Mouse (Mus musculus): ENCODE measurements around the gene Olfr1350. TPM values are rescaled to one million over a fixed set of nuclear protein-coding genes. Genes with fewer than 3 reads are reported as not detected.

Olfr1350 gene
- total RNA-seq (2023), result not detected

DNA sequence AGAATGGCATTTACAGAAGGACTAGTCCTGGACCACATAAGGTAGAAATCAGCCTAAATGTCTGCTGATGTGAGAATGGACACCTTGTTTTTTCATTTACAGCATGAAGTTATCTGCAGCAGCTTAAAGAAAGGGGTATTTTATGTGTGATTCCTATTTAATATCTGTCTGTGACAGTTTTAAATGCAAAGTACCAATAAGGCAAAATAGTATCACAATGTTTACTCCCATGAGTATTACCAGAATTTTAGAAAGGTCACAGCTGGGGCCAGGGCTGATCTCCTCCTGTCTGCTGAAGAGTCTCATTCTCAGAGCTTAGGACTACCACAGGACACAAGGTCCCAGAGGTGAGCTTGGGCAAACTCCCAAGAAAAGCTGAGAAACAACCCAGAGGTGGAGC lies at the start of gene Olfr1350:
Olfr1350 (plus strand) TSS at position 301 of the 400 bp plus-strand sequence.

DNA sequence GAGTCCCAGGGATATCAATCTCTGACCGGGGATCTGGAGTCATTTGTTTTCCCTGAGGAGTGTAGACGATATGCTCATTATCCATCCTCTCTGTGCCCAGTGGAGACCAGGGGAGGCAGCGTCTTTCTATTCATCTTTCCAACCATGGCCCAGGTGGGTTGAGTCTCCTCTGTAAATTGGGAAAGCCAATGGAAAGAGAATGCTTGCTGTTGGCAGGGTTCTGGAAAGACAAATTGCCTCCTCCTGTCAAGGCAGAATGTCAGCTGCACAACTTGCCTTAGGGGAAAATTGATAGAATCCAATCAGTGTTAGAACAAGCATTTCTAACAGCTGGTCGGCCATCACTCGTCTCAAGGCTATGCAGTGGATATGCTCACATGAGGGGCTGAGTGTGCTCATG lies 41.8 kb upstream of the Olfr1350 start, which contains the start of gene Olfr1349:
Olfr1349 (minus strand) TSS at position 101 of the 400 bp plus-strand sequence.

Other genes with a start within 250 kb of the Olfr1350 start
- gene Zfp583, start 233.6 kb upstream of the Olfr1350 start, total RNA-seq (2023), result 2.7 TPM
- gene Gm3854, start 221.1 kb upstream of the Olfr1350 start, total RNA-seq (2023), result 1.1 TPM
- gene Zfp78, start 201.6 kb upstream of the Olfr1350 start, total RNA-seq (2023), result 2.5 TPM
- 3.5 TPM for gene Zfp28, start 181.5 kb upstream of the Olfr1350 start, total RNA-seq (2023)
- not detected for gene Smim17, start 166.1 kb upstream of the Olfr1350 start, total RNA-seq (2023)
- not detected for gene Gm20715, start 154.6 kb upstream of the Olfr1350 start, total RNA-seq (2023)
- gene Olfr1344, start 126.2 kb upstream of the Olfr1350 start, total RNA-seq (2023), result not detected
- not detected for gene Olfr1336, start 108.7 kb upstream of the Olfr1350 start, total RNA-seq (2023)
- not detected for gene Olfr1346, start 97.7 kb upstream of the Olfr1350 start, total RNA-seq (2023)
- gene Olfr5, start 77.9 kb upstream of the Olfr1350 start, total RNA-seq (2023), result not detected
- not detected for gene Olfr1347, start 65.1 kb upstream of the Olfr1350 start, total RNA-seq (2023)
- not detected for gene Olfr1348, start 56.1 kb upstream of the Olfr1350 start, total RNA-seq (2023)
- not detected for gene Olfr1349, start 41.9 kb upstream of the Olfr1350 start, total RNA-seq (2023)
- not detected for gene Zim1, start 131.6 kb downstream of the Olfr1350 start, total RNA-seq (2023)
- gene Peg3, start 165.6 kb downstream of the Olfr1350 start, total RNA-seq (2023), result not detected
- gene Usp29, start 165.7 kb downstream of the Olfr1350 start, total RNA-seq (2023), result not detected

Data from CD4-positive naive resting alpha-beta T cell, adult 57 days (primary cell).